Mouse (Mus musculus): ENCODE results near the gene Lgi2. TPM values are rescaled to one million over a fixed set of nuclear protein-coding genes. Genes with fewer than 3 reads are reported as not detected.

Gene Lgi2
- polyA plus RNA-seq, 1 experiment from 2014 or later = 3.0 TPM

GRCm38 (mm10) chr5:52590612-52591011 is 24.4 kb upstream of the Lgi2 start:
- ATAC-seq (replicated peaks; ENCODE audit: insufficient number of reproducible peaks, low FRiP score, low TSS enrichment) = no peak
- H3K27me3 ChIP-seq (ENCODE audit: control insufficient read depth, insufficient read depth, low read length) = no peaks in the 10 kb centered on the region
- H3K36me3 ChIP-seq (ENCODE audit: control insufficient read depth, insufficient read depth, low read length) = no peaks in the 10 kb centered on the region
- H3K9ac ChIP-seq (ENCODE audit: low read depth, low read length) = no peak overlapping the region
- H3K4me2 ChIP-seq = no peak overlapping the region
- no peak overlapping the region for H3K4me3 ChIP-seq (ENCODE audit: low read depth, low read length)
- no peak overlapping the region for H3K27ac ChIP-seq (ENCODE audit: low read depth, low read length)
- WGBS (ENCODE audit: insufficient replicate concordance) = 83% methylated on average over 9 of the region's 9 CpGs
- H3K4me1 ChIP-seq (ENCODE audit: control insufficient read depth, insufficient read depth, low read length) = no peaks in the 10 kb centered on the region
- H3K9me3 ChIP-seq (replicated peaks; ENCODE audit: control insufficient read depth, low read length) = no peaks in the 10 kb centered on the region

GRCm38 (mm10) chr5:52588650-52589049 is 22.4 kb upstream of the Lgi2 start:
- Histone ChIP-seq H3K9ac (ENCODE audit: low read depth, low read length) (no peak overlapping the region), H3K4me1 (ENCODE audit: control insufficient read depth, insufficient read depth, low read length) (no peaks in the 10 kb centered on the region), H3K27ac (ENCODE audit: low read depth, low read length) (no peak overlapping the region), H3K27me3 (ENCODE audit: control insufficient read depth, insufficient read depth, low read length) (no peaks in the 10 kb centered on the region), H3K4me2 (no peak overlapping the region), H3K36me3 (ENCODE audit: control insufficient read depth, insufficient read depth, low read length) (no peaks in the 10 kb centered on the region), H3K4me3 (ENCODE audit: low read depth, low read length) (no peak overlapping the region), H3K9me3 (replicated peaks; ENCODE audit: control insufficient read depth, low read length) (no peaks in the 10 kb centered on the region)
- no peak for ATAC-seq (replicated peaks; ENCODE audit: insufficient number of reproducible peaks, low FRiP score, low TSS enrichment)
- WGBS (ENCODE audit: insufficient replicate concordance) = 73% methylated on average over 4 of the region's 4 CpGs

- no peak for ATAC-seq (replicated peaks; ENCODE audit: insufficient number of reproducible peaks, low FRiP score, low TSS enrichment)
- no peaks in the 10 kb centered on the region for H3K4me1 ChIP-seq (ENCODE audit: control insufficient read depth, insufficient read depth, low read length)
- H3K27me3 ChIP-seq (ENCODE audit: control insufficient read depth, insufficient read depth, low read length) = no peaks in the 10 kb centered on the region
- no peaks in the 10 kb centered on the region for H3K36me3 ChIP-seq (ENCODE audit: control insufficient read depth, insufficient read depth, low read length)
- WGBS (ENCODE audit: insufficient replicate concordance) = 70% methylated on average over 9 of the region's 9 CpGs
- no peaks in the 10 kb centered on the region for H3K9me3 ChIP-seq (replicated peaks; ENCODE audit: control insufficient read depth, low read length)
- no peak overlapping the region for H3K4me3 ChIP-seq (ENCODE audit: low read depth, low read length)
- H3K4me2 ChIP-seq = no peak overlapping the region
- H3K9ac ChIP-seq (ENCODE audit: low read depth, low read length) = no peak overlapping the region
- no peak overlapping the region for H3K27ac ChIP-seq (ENCODE audit: low read depth, low read length)
Measured at GRCm38 (mm10) chr5:52587291-52587733, 21.1 kb upstream of the Lgi2 start.

GRCm38 (mm10) chr5:52572572-52572971 is 6.3 kb upstream of the Lgi2 start:
- Histone ChIP-seq H3K9me3 (replicated peaks; ENCODE audit: control insufficient read depth, low read length) (peaks cover 4% of the 10 kb centered on the region; the same call in 1 of the 2 replicates), H3K4me3 (ENCODE audit: low read depth, low read length) (no peak overlapping the region), H3K9ac (ENCODE audit: low read depth, low read length) (no peak overlapping the region), H3K27ac (ENCODE audit: low read depth, low read length) (no peak overlapping the region), H3K4me1 (ENCODE audit: control insufficient read depth, insufficient read depth, low read length) (no peaks in the 10 kb centered on the region), H3K4me2 (no peak overlapping the region), H3K36me3 (ENCODE audit: control insufficient read depth, insufficient read depth, low read length) (no peaks in the 10 kb centered on the region), H3K27me3 (ENCODE audit: control insufficient read depth, insufficient read depth, low read length) (no peaks in the 10 kb centered on the region)
- 40% methylated on average over 1 of the region's 1 CpGs for WGBS (ENCODE audit: insufficient replicate concordance)
- no peak for ATAC-seq (replicated peaks; ENCODE audit: insufficient number of reproducible peaks, low FRiP score, low TSS enrichment)

GRCm38 (mm10) chr5:52570746-52571145 is 4.5 kb upstream of the Lgi2 start:
- Histone ChIP-seq H3K27ac (ENCODE audit: low read depth, low read length) (no peak overlapping the region), H3K9me3 (replicated peaks; ENCODE audit: control insufficient read depth, low read length) (peaks cover 4% of the 10 kb centered on the region; the same call in 1 of the 2 replicates), H3K4me2 (no peak overlapping the region), H3K4me3 (ENCODE audit: low read depth, low read length) (no peak overlapping the region), H3K36me3 (ENCODE audit: control insufficient read depth, insufficient read depth, low read length) (no peaks in the 10 kb centered on the region), H3K4me1 (ENCODE audit: control insufficient read depth, insufficient read depth, low read length) (peaks cover 4% of the 10 kb centered on the region; the same call in 1 of the 2 replicates), H3K27me3 (ENCODE audit: control insufficient read depth, insufficient read depth, low read length) (no peaks in the 10 kb centered on the region; the same call in none of the 2 replicates), H3K9ac (ENCODE audit: low read depth, low read length) (no peak overlapping the region)
- 55% methylated on average over 6 of the region's 6 CpGs for WGBS (ENCODE audit: insufficient replicate concordance)
- no peak for ATAC-seq (replicated peaks; ENCODE audit: insufficient number of reproducible peaks, low FRiP score, low TSS enrichment)

GRCm38 (mm10) chr5:52565214-52565812 is 949 bp downstream of the Lgi2 start:
- no peak overlapping the region for H3K27ac ChIP-seq (ENCODE audit: low read depth, low read length)
- H3K4me3 ChIP-seq (ENCODE audit: low read depth, low read length) = peak overlapping the region; percentile 72
- peaks cover 9% of the 10 kb centered on the region; the same call in 1 of the 2 replicates for H3K4me1 ChIP-seq (ENCODE audit: control insufficient read depth, insufficient read depth, low read length)
- no peaks in the 10 kb centered on the region; the same call in 1 of the 2 replicates for H3K9me3 ChIP-seq (replicated peaks; ENCODE audit: control insufficient read depth, low read length)
- H3K4me2 ChIP-seq = peak overlapping the region; percentile 95
- 3% methylated on average over 17 of the region's 17 CpGs for WGBS (ENCODE audit: insufficient replicate concordance)
- peaks cover 13% of the 10 kb centered on the region for H3K27me3 ChIP-seq (ENCODE audit: control insufficient read depth, insufficient read depth, low read length)
- ATAC-seq (replicated peaks; ENCODE audit: insufficient number of reproducible peaks, low FRiP score, low TSS enrichment) = peak; percentile 34; the same call in 1 of the 2 replicates
- H3K9ac ChIP-seq (ENCODE audit: low read depth, low read length) = peak overlapping the region; percentile 77
- no peaks in the 10 kb centered on the region for H3K36me3 ChIP-seq (ENCODE audit: control insufficient read depth, insufficient read depth, low read length)

- ATAC-seq (replicated peaks; ENCODE audit: insufficient number of reproducible peaks, low FRiP score, low TSS enrichment) = no peak
- 55% methylated on average over 3 of the region's 3 CpGs for WGBS (ENCODE audit: insufficient replicate concordance)
- H3K27ac ChIP-seq (ENCODE audit: low read depth, low read length) = no peak overlapping the region
- no peaks in the 10 kb centered on the region; the same call in 1 of the 2 replicates for H3K9me3 ChIP-seq (replicated peaks; ENCODE audit: control insufficient read depth, low read length)
- no peak overlapping the region for H3K4me3 ChIP-seq (ENCODE audit: low read depth, low read length)
- H3K9ac ChIP-seq (ENCODE audit: low read depth, low read length) = no peak overlapping the region
- H3K4me1 ChIP-seq (ENCODE audit: control insufficient read depth, insufficient read depth, low read length) = peaks cover 9% of the 10 kb centered on the region; the same call in 1 of the 2 replicates
- no peaks in the 10 kb centered on the region for H3K36me3 ChIP-seq (ENCODE audit: control insufficient read depth, insufficient read depth, low read length)
- H3K27me3 ChIP-seq (ENCODE audit: control insufficient read depth, insufficient read depth, low read length) = peaks cover 13% of the 10 kb centered on the region
- no peak overlapping the region for H3K4me2 ChIP-seq
Measured at GRCm38 (mm10) chr5:52564351-52564750, 1.9 kb downstream of the Lgi2 start.

GRCm38 (mm10) chr5:52560240-52560639 is 6.0 kb downstream of the Lgi2 start:
- 79% methylated on average over 8 of the region's 8 CpGs for WGBS (ENCODE audit: insufficient replicate concordance)
- no peak for ATAC-seq (replicated peaks; ENCODE audit: insufficient number of reproducible peaks, low FRiP score, low TSS enrichment)
- Histone ChIP-seq H3K27me3 (ENCODE audit: control insufficient read depth, insufficient read depth, low read length) (peaks cover 9% of the 10 kb centered on the region), H3K9ac (ENCODE audit: low read depth, low read length) (no peak overlapping the region), H3K4me3 (ENCODE audit: low read depth, low read length) (no peak overlapping the region), H3K4me2 (no peak overlapping the region), H3K36me3 (ENCODE audit: control insufficient read depth, insufficient read depth, low read length) (no peaks in the 10 kb centered on the region), H3K9me3 (replicated peaks; ENCODE audit: control insufficient read depth, low read length) (no peaks in the 10 kb centered on the region), H3K4me1 (ENCODE audit: control insufficient read depth, insufficient read depth, low read length) (no peaks in the 10 kb centered on the region), H3K27ac (ENCODE audit: low read depth, low read length) (no peak overlapping the region)

- Histone ChIP-seq H3K4me2 (no peak overlapping the region), H3K27ac (ENCODE audit: low read depth, low read length) (no peak overlapping the region), H3K27me3 (ENCODE audit: control insufficient read depth, insufficient read depth, low read length) (no peaks in the 10 kb centered on the region), H3K9me3 (replicated peaks; ENCODE audit: control insufficient read depth, low read length) (no peaks in the 10 kb centered on the region), H3K36me3 (ENCODE audit: control insufficient read depth, insufficient read depth, low read length) (no peaks in the 10 kb centered on the region), H3K9ac (ENCODE audit: low read depth, low read length) (no peak overlapping the region), H3K4me1 (ENCODE audit: control insufficient read depth, insufficient read depth, low read length) (0 out of 2 replicates have a peak, but pooled peaks cover 5% of the 10 kb centered on the region), H3K4me3 (ENCODE audit: low read depth, low read length) (no peak overlapping the region)
- no peak for ATAC-seq (replicated peaks; ENCODE audit: insufficient number of reproducible peaks, low FRiP score, low TSS enrichment)
- 81% methylated on average over 7 of the region's 7 CpGs for WGBS (ENCODE audit: insufficient replicate concordance)
Measured at GRCm38 (mm10) chr5:52555526-52555925, 10.7 kb downstream of the Lgi2 start.
